Mouse (Mus musculus): Measurements from ENCODE around the gene Apoa4. TPM values are rescaled to one million over a fixed set of nuclear protein-coding genes. Genes with fewer than 3 reads are reported as not detected.

Gene Apoa4
- polyA plus RNA-seq, 1 experiment from 2014 or later: 12.3 TPM

- 71% methylated on average over 6 of the region's 6 CpGs for WGBS
- Histone ChIP-seq H3K27ac (ENCODE audit: low read depth) (no peak overlapping the region), H3K9ac (ENCODE audit: low read length) (no peak overlapping the region), H3K9me3 (ENCODE audit: control insufficient read depth, low read length) (no peaks in the 10 kb centered on the region), H3K4me1 (replicated peaks; ENCODE audit: control insufficient read depth, insufficient read depth, low read length) (0 out of 2 replicates have a peak, but pooled peaks cover 5% of the 10 kb centered on the region), H3K4me2 (ENCODE audit: low read length) (no peak overlapping the region), H3K4me3 (ENCODE audit: low read depth, low read length) (no peak overlapping the region), H3K36me3 (ENCODE audit: control insufficient read depth, insufficient read depth, low read length) (no peaks in the 10 kb centered on the region), H3K27me3 (replicated peaks; ENCODE audit: control insufficient read depth, insufficient read depth, low read length) (no peaks in the 10 kb centered on the region)
- ATAC-seq (replicated peaks; ENCODE audit: low FRiP score, low TSS enrichment, low read depth) (no peak; the same call in 1 of the 2 replicates), DNase-seq (ENCODE audit: low spot score) (no peak)
Observed at GRCm38 (mm10) chr9:46235196-46235595, 5.3 kb upstream of the Apoa4 start.

DNA sequence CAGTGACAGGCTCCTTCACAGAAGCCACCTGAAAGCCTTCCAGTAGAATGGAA is 5.1 kb upstream of the Apoa4 start, which contains the start of gene Apoc3:
Gene Apoc3 (minus strand): TSS at position 41 of the 53 bp plus-strand sequence.
- Histone ChIP-seq H3K36me3 (ENCODE audit: control insufficient read depth, insufficient read depth, low read length) (no peaks in the 10 kb centered on the region), H3K9me3 (ENCODE audit: control insufficient read depth, low read length) (no peaks in the 10 kb centered on the region), H3K9ac (ENCODE audit: low read length) (no peak within 1 kb of the TSS), H3K4me3 (ENCODE audit: low read depth, low read length) (no peak within 1 kb of the TSS), H3K27me3 (replicated peaks; ENCODE audit: control insufficient read depth, insufficient read depth, low read length) (no peaks in the 10 kb centered on the region), H3K27ac (ENCODE audit: low read depth) (no peak within 1 kb of the TSS), H3K4me1 (replicated peaks; ENCODE audit: control insufficient read depth, insufficient read depth, low read length) (0 out of 2 replicates have a peak, but pooled peaks cover 3% of the 10 kb centered on the region), H3K4me2 (ENCODE audit: low read length) (no peak within 1 kb of the TSS)
- no peak for DNase-seq (ENCODE audit: low spot score)
- ATAC-seq (replicated peaks; ENCODE audit: low FRiP score, low TSS enrichment, low read depth): no peak

- no peak overlapping the region for H3K9ac ChIP-seq (ENCODE audit: low read length)
- H3K4me1 ChIP-seq (replicated peaks; ENCODE audit: control insufficient read depth, insufficient read depth, low read length): 0 out of 2 replicates have a peak, but pooled peaks cover under 1% of the 10 kb centered on the region
- H3K36me3 ChIP-seq (ENCODE audit: control insufficient read depth, insufficient read depth, low read length): no peaks in the 10 kb centered on the region
- 49% methylated on average over 4 of the region's 4 CpGs for WGBS
- 0 out of 2 replicates have a peak, but pooled peaks have one; percentile 28 for ATAC-seq (replicated peaks; ENCODE audit: low FRiP score, low TSS enrichment, low read depth)
- DNase-seq (ENCODE audit: low spot score): no peak
- H3K4me3 ChIP-seq (ENCODE audit: low read depth, low read length): no peak overlapping the region
- H3K9me3 ChIP-seq (ENCODE audit: control insufficient read depth, low read length): no peaks in the 10 kb centered on the region
- no peak overlapping the region for H3K27ac ChIP-seq (ENCODE audit: low read depth)
- no peak overlapping the region for H3K4me2 ChIP-seq (ENCODE audit: low read length)
- H3K27me3 ChIP-seq (replicated peaks; ENCODE audit: control insufficient read depth, insufficient read depth, low read length): no peaks in the 10 kb centered on the region
Observed at GRCm38 (mm10) chr9:46235649-46236048, 4.8 kb upstream of the Apoa4 start.

DNA sequence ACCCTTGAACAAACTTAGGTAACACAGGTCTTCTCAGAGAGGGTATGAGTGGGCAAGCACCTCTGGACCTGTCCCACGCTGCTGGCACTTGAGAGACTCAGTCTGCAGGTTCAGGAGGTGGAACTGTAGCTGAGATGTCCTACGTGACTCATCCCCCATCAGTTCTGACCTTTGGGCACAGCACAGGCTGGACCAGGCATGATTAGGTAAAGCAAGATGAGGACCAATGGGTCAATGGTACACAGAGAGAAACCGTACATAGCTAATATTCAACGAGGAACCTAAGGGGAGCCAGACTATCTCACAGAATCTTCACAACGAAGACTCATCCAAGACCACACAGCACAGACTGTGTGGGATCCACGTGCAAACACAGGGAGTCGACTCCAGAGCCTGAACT is 1.6 kb upstream of the Apoa4 start:
- Histone ChIP-seq H3K4me3 (ENCODE audit: low read depth, low read length) (no peak overlapping the region), H3K4me2 (ENCODE audit: low read length) (no peak overlapping the region), H3K4me1 (replicated peaks; ENCODE audit: control insufficient read depth, insufficient read depth, low read length) (0 out of 2 replicates have a peak, but pooled peaks cover 3% of the 10 kb centered on the region), H3K27ac (ENCODE audit: low read depth) (no peak overlapping the region), H3K27me3 (replicated peaks; ENCODE audit: control insufficient read depth, insufficient read depth, low read length) (no peaks in the 10 kb centered on the region), H3K9me3 (ENCODE audit: control insufficient read depth, low read length) (no peaks in the 10 kb centered on the region), H3K9ac (ENCODE audit: low read length) (no peak overlapping the region), H3K36me3 (ENCODE audit: control insufficient read depth, insufficient read depth, low read length) (no peaks in the 10 kb centered on the region)
- DNase-seq (ENCODE audit: low spot score) (no peak), ATAC-seq (replicated peaks; ENCODE audit: low FRiP score, low TSS enrichment, low read depth) (no peak)
- 88% methylated on average over 7 of the region's 7 CpGs for WGBS

GRCm38 (mm10) chr9:46241818-46242217 is 1.3 kb downstream of the Apoa4 start:
- peak; percentile 64 for ATAC-seq (replicated peaks; ENCODE audit: low FRiP score, low TSS enrichment, low read depth)
- Histone ChIP-seq H3K27me3 (replicated peaks; ENCODE audit: control insufficient read depth, insufficient read depth, low read length) (no peaks in the 10 kb centered on the region), H3K9me3 (ENCODE audit: control insufficient read depth, low read length) (no peaks in the 10 kb centered on the region), H3K9ac (ENCODE audit: low read length) (no peak overlapping the region), H3K4me3 (ENCODE audit: low read depth, low read length) (no peak overlapping the region), H3K27ac (ENCODE audit: low read depth) (no peak overlapping the region), H3K36me3 (ENCODE audit: control insufficient read depth, insufficient read depth, low read length) (no peaks in the 10 kb centered on the region), H3K4me1 (replicated peaks; ENCODE audit: control insufficient read depth, insufficient read depth, low read length) (0 out of 2 replicates have a peak, but pooled peaks cover 3% of the 10 kb centered on the region), H3K4me2 (ENCODE audit: low read length) (no peak overlapping the region)
- 51% methylated on average over 2 of the region's 2 CpGs for WGBS
- DNase-seq (ENCODE audit: low spot score): no peak

DNA sequence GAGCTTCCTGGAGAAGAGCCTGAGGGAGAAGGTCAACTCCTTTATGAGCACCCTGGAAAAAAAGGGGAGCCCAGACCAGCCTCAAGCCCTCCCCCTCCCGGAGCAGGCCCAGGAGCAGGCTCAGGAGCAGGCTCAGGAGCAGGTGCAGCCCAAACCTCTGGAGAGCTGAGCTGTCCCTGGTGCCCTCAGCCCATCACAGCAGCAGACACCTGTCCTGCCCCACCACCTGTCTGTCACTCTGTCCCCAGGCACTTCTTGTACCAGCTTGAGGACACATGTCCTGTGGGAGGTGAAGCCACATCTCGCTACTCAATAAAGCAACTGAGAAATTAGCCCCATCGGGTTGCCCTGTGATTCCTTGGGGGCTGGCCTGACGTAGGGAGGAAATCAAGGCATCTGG is 2.6 kb downstream of the Apoa4 start:
- Histone ChIP-seq H3K27ac (ENCODE audit: low read depth) (no peak overlapping the region), H3K9ac (ENCODE audit: low read length) (no peak overlapping the region), H3K4me1 (replicated peaks; ENCODE audit: control insufficient read depth, insufficient read depth, low read length) (0 out of 2 replicates have a peak, but pooled peaks cover 3% of the 10 kb centered on the region), H3K27me3 (replicated peaks; ENCODE audit: control insufficient read depth, insufficient read depth, low read length) (no peaks in the 10 kb centered on the region), H3K4me3 (ENCODE audit: low read depth, low read length) (no peak overlapping the region), H3K9me3 (ENCODE audit: control insufficient read depth, low read length) (no peaks in the 10 kb centered on the region), H3K4me2 (ENCODE audit: low read length) (no peak overlapping the region), H3K36me3 (ENCODE audit: control insufficient read depth, insufficient read depth, low read length) (no peaks in the 10 kb centered on the region)
- 73% methylated on average over 4 of the region's 4 CpGs for WGBS
- ATAC-seq (replicated peaks; ENCODE audit: low FRiP score, low TSS enrichment, low read depth): no peak
- DNase-seq (ENCODE audit: low spot score): no peak

- ATAC-seq (replicated peaks; ENCODE audit: low FRiP score, low TSS enrichment, low read depth): no peak
- no peak overlapping the region for H3K27ac ChIP-seq (ENCODE audit: low read depth)
- no peaks in the 10 kb centered on the region for H3K9me3 ChIP-seq (ENCODE audit: control insufficient read depth, low read length)
- no peak for DNase-seq (ENCODE audit: low spot score)
- H3K4me3 ChIP-seq (ENCODE audit: low read depth, low read length): no peak overlapping the region
- H3K27me3 ChIP-seq (replicated peaks; ENCODE audit: control insufficient read depth, insufficient read depth, low read length): no peaks in the 10 kb centered on the region
- 63% methylated on average over 8 of the region's 8 CpGs for WGBS
- H3K36me3 ChIP-seq (ENCODE audit: control insufficient read depth, insufficient read depth, low read length): no peaks in the 10 kb centered on the region
- no peak overlapping the region for H3K4me2 ChIP-seq (ENCODE audit: low read length)
- no peak overlapping the region for H3K9ac ChIP-seq (ENCODE audit: low read length)
- 0 out of 2 replicates have a peak, but pooled peaks cover 3% of the 10 kb centered on the region for H3K4me1 ChIP-seq (replicated peaks; ENCODE audit: control insufficient read depth, insufficient read depth, low read length)
Observed at GRCm38 (mm10) chr9:46243584-46243983, 3.1 kb downstream of the Apoa4 start.

DNA sequence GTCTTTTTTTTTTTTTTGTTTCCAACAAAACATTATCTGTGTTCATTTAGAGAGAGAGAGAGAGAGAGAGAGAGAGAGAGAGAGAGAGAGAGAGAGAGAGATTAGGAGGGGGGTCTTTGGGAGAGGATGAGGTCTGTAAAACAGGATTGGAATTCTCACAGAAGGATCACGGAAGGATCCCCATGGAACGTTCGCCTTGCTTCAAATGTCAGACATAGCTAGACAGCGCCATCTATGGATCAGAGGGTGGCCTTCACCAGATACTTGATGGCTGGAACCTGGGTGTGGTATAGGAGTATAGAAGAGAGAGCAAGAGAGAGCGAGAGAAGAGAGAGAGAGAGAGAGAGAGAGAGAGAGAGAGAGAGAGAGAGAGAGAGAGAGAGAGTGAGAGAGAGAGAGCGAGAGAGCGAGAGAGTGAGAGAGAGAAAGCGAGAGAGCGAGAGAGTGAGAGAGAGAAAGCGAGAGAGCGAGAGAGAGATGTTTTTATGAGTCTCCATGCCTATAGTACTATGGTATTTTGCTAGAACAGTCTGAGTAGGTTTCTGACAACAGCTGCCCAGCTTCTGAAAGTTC is 6.3 kb downstream of the Apoa4 start:
- Histone ChIP-seq H3K4me1 (replicated peaks; ENCODE audit: control insufficient read depth, insufficient read depth, low read length) (no peaks in the 10 kb centered on the region), H3K27me3 (replicated peaks; ENCODE audit: control insufficient read depth, insufficient read depth, low read length) (no peaks in the 10 kb centered on the region), H3K4me3 (ENCODE audit: low read depth, low read length) (no peak overlapping the region), H3K27ac (ENCODE audit: low read depth) (no peak overlapping the region), H3K36me3 (ENCODE audit: control insufficient read depth, insufficient read depth, low read length) (no peaks in the 10 kb centered on the region), H3K9ac (ENCODE audit: low read length) (no peak overlapping the region), H3K9me3 (ENCODE audit: control insufficient read depth, low read length) (no peaks in the 10 kb centered on the region), H3K4me2 (ENCODE audit: low read length) (no peak overlapping the region)
- ATAC-seq (replicated peaks; ENCODE audit: low FRiP score, low TSS enrichment, low read depth) (no peak), DNase-seq (ENCODE audit: low spot score) (peak; percentile 86)
- WGBS: 22% methylated on average over 10 of the region's 11 CpGs

DNA sequence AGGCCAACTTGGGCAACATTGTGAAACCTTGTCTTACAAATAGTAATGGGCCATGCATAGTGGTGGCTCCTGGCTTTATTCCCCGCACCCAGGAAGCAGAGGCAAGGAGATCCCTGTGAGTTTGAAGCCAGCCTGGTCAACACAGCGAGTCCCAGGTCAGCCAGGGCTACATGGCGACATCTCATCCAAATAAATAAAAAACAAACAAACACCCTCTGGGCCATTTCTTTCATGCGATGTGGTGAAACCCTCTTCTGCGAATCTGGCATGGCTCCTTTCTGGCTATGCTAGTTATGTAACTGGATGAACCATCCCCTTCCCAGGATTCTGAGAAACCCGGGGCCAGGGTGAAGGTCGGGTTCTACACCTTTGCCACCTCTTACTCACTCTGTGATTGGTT is 15.7 kb downstream of the Apoa4 start:
- H3K36me3 ChIP-seq (ENCODE audit: control insufficient read depth, insufficient read depth, low read length): no peaks in the 10 kb centered on the region

More for the DNA sequence above, 15.7 kb downstream of the Apoa4 start:
- Histone ChIP-seq H3K27ac (ENCODE audit: low read depth) (no peak overlapping the region), H3K4me3 (ENCODE audit: low read depth, low read length) (no peak overlapping the region), H3K9ac (ENCODE audit: low read length) (no peak overlapping the region), H3K4me1 (replicated peaks; ENCODE audit: control insufficient read depth, insufficient read depth, low read length) (no peaks in the 10 kb centered on the region), H3K9me3 (ENCODE audit: control insufficient read depth, low read length) (no peaks in the 10 kb centered on the region), H3K4me2 (ENCODE audit: low read length) (no peak overlapping the region), H3K27me3 (replicated peaks; ENCODE audit: control insufficient read depth, insufficient read depth, low read length) (no peaks in the 10 kb centered on the region)
- WGBS: 87% methylated on average over 7 of the region's 7 CpGs
- no peak for DNase-seq (ENCODE audit: low spot score)
- ATAC-seq (replicated peaks; ENCODE audit: low FRiP score, low TSS enrichment, low read depth): no peak
